Mouse (Mus musculus): ENCODE data around the gene Ppil4.

- TF ChIP-seq EP300 (IDR thresholded peaks at IDR 0.05; ENCODE audit: low read depth), result no peak
- TF ChIP-seq CTCF (IDR thresholded peaks at IDR 0.05; ENCODE audit: low read depth), result no peak
Observed at GRCm38 (mm10) chr10:7780238-7781176, 12.2 kb upstream of the Ppil4 start.
